Mouse (Mus musculus) thymus, postnatal 0 days (tissue): ENCODE results near the gene Lcat. TPM values are rescaled to one million over a fixed set of nuclear protein-coding genes. Genes with fewer than 3 reads are reported as not detected.
"Not testable (repeated sequence)": the region's sequence is repeated elsewhere in the genome, so short reads cannot be mapped to it uniquely, and the experiment has no call there.

Experiments used
- DNase-seq: peaks from one replicate; pipeline ENCODE4 v3.0.0-alpha.2; 2015; ENCODE audit warnings: low spot score
- polyA plus RNA-seq: library from polyadenylated mRNA; unstranded; fragments of >200 nt; fragmentation: Nextera tagmentation; extraction: Ambion mirVana; gene quantifications from 2 replicates; pipeline ENCODE4 v1.2.1, GENCODE M21; 2015

Lcat gene
- 0.40 and 0.62 TPM in 2 replicates for polyA plus RNA-seq

GRCm38 (mm10) chr8:105943321-105943739 lies at the start of gene Lcat:
Gene Lcat, minus strand, starts transcription at chr8:105943382.
- no peak for DNase-seq

GRCm38 (mm10) chr8:105992499-105992898 lies 49.3 kb upstream of the Lcat start:
- DNase-seq = peak; percentile 76

- DNase-seq = no peak
Observed at GRCm38 (mm10) chr8:105991546-105991945, 48.4 kb upstream of the Lcat start.

- DNase-seq = peak; percentile 86
Observed at GRCm38 (mm10) chr8:105990856-105991387, 47.7 kb upstream of the Lcat start, which contains the start of gene Dus2. Gene Dus2, plus strand, starts transcription at chr8:105991337.

GRCm38 (mm10) chr8:105988546-105988945 lies 45.4 kb upstream of the Lcat start:
- DNase-seq = no peak

- DNase-seq = not testable (repeated sequence)
Observed at GRCm38 (mm10) chr8:105983406-105983805, 40.2 kb upstream of the Lcat start.

- DNase-seq = no peak
Observed at GRCm38 (mm10) chr8:105981146-105981545, 38.0 kb upstream of the Lcat start.

GRCm38 (mm10) chr8:105979325-105979724 lies 36.1 kb upstream of the Lcat start, which contains the start of gene Dpep3:
Gene Dpep3, minus strand, starts transcription at chr8:105979429.
- DNase-seq = no peak

GRCm38 (mm10) chr8:105975363-105975762 lies 32.2 kb upstream of the Lcat start:
- DNase-seq = no peak

- no peak for DNase-seq
Observed at GRCm38 (mm10) chr8:105971019-105971720, 28.0 kb upstream of the Lcat start.

- DNase-seq = no peak
Observed at GRCm38 (mm10) chr8:105969367-105969766, 26.2 kb upstream of the Lcat start.

GRCm38 (mm10) chr8:105966692-105967311 lies 23.6 kb upstream of the Lcat start:
- peak; percentile 52 for DNase-seq

- peak; percentile 91 for DNase-seq
Observed at GRCm38 (mm10) chr8:105965905-105966341, 22.7 kb upstream of the Lcat start, which contains the start of gene Slc12a4. Gene Slc12a4, minus strand, starts transcription at chr8:105966097.

- peak; percentile 41 for DNase-seq
Observed at GRCm38 (mm10) chr8:105965266-105965904, 22.2 kb upstream of the Lcat start.

GRCm38 (mm10) chr8:105964506-105965265 lies 21.5 kb upstream of the Lcat start:
- no peak for DNase-seq

- DNase-seq = no peak
Observed at GRCm38 (mm10) chr8:105961536-105961935, 18.4 kb upstream of the Lcat start.

GRCm38 (mm10) chr8:105961101-105961500 lies 17.9 kb upstream of the Lcat start:
- DNase-seq = no peak

- no peak for DNase-seq
Observed at GRCm38 (mm10) chr8:105959350-105959749, 16.2 kb upstream of the Lcat start.

- no peak for DNase-seq
Observed at GRCm38 (mm10) chr8:105957813-105958212, 14.6 kb upstream of the Lcat start.

- DNase-seq = no peak
Observed at GRCm38 (mm10) chr8:105956556-105956955, 13.4 kb upstream of the Lcat start.

- DNase-seq = no peak
Observed at GRCm38 (mm10) chr8:105951057-105951659, 8.0 kb upstream of the Lcat start.
